Mouse (Mus musculus) hindbrain, embryonic 13.5 days (tissue): ENCODE data around the gene Ier2. TPM values are rescaled to one million over a fixed set of nuclear protein-coding genes. Genes with fewer than 3 reads are reported as not detected.

Source experiments
- ATAC-seq: fragments of 200-750 bp; cut with Nextera tagmentation; 2 replicates; pipeline ENCODE4 v1.8.0; 2017; ENCODE audit warnings: moderate TSS enrichment; ENCODE audit not compliant: low FRiP score
- H3K27ac ChIP-seq: fragments of 300-500 bp; sonication (generic); 2 replicates; pipeline ENCODE4 v1.5.1; 2015; ENCODE audit warnings: inconsistent platforms, mild to moderate bottlenecking, moderate library complexity
- H3K27me3 ChIP-seq: fragments of 300-500 bp; sonication (generic); 2 replicates; pipeline ENCODE4 v1.6.1; 2015; ENCODE audit warnings: mild to moderate bottlenecking, inconsistent platforms
- H3K36me3 ChIP-seq: fragments of 300-500 bp; sonication (generic); 2 replicates; pipeline ENCODE4 v1.6.1; 2015; ENCODE audit warnings: mild to moderate bottlenecking, inconsistent platforms
- H3K4me1 ChIP-seq: fragments of 300-500 bp; sonication (generic); replicated peaks from 2 replicates; pipeline ENCODE4 v1.6.1; 2015; ENCODE audit warnings: inconsistent platforms
- H3K4me2 ChIP-seq: fragments of 300-500 bp; sonication (generic); 2 replicates; pipeline ENCODE4 v1.6.1; 2015; ENCODE audit warnings: inconsistent platforms, mild to moderate bottlenecking, moderate library complexity
- H3K4me3 ChIP-seq: fragments of 300-500 bp; sonication (generic); 2 replicates; pipeline ENCODE4 v1.5.1; 2015; ENCODE audit warnings: mild to moderate bottlenecking, inconsistent platforms
- H3K9ac ChIP-seq: fragments of 300-500 bp; sonication (generic); 2 replicates; pipeline ENCODE4 v1.6.1; 2015; ENCODE audit warnings: mild to moderate bottlenecking, inconsistent platforms
- H3K9me3 ChIP-seq: fragments of 300-500 bp; sonication (generic); 2 replicates; pipeline ENCODE4 v1.6.1; 2016; ENCODE audit warnings: inconsistent platforms
- WGBS: fragments of 180-500 bp; shearing (Covaris S2); methylation state at CpG from one replicate; pipeline ENCODE4 v1.1.7; 2015; 5-methylcytosine and 5-hydroxymethylcytosine counted together
- polyA plus RNA-seq: library from polyadenylated mRNA; unstranded; fragments of >200 nt; fragmentation: Nextera tagmentation; extraction: Ambion mirVana; gene quantifications from 2 replicates; pipeline ENCODE4 v1.2.1, GENCODE M21; 2015

Gene Ier2
- polyA plus RNA-seq, 1 experiment from 2014 or later: 32.2 TPM

GRCm38 (mm10) chr8:84668081-84668480 lies 5.4 kb upstream of the Ier2 start:
- no peak overlapping the region for H3K9ac ChIP-seq
- peaks cover 23% of the 10 kb centered on the region for H3K4me1 ChIP-seq
- H3K27ac ChIP-seq: no peak overlapping the region
- WGBS: 90% methylated on average over 1 of the region's 1 CpGs
- H3K4me2 ChIP-seq: no peak overlapping the region
- H3K9me3 ChIP-seq: no peaks in the 10 kb centered on the region
- ATAC-seq: no peak
- peaks cover 43% of the 10 kb centered on the region for H3K36me3 ChIP-seq
- no peak overlapping the region for H3K4me3 ChIP-seq
- H3K27me3 ChIP-seq: no peaks in the 10 kb centered on the region

- H3K27ac ChIP-seq: peak overlapping the region; percentile 88
- H3K4me2 ChIP-seq: peak overlapping the region; percentile 90
- WGBS: 3% methylated on average over 14 of the region's 14 CpGs
- no peaks in the 10 kb centered on the region for H3K27me3 ChIP-seq
- H3K4me3 ChIP-seq: peak overlapping the region; percentile 69
- no peak; the same call in 1 of the 2 replicates for ATAC-seq
- H3K9me3 ChIP-seq: no peaks in the 10 kb centered on the region
- H3K36me3 ChIP-seq: peaks cover 18% of the 10 kb centered on the region
- peak overlapping the region; percentile 81 for H3K9ac ChIP-seq
- H3K4me1 ChIP-seq: peaks cover 43% of the 10 kb centered on the region
Observed at GRCm38 (mm10) chr8:84665385-84665893, 2.8 kb upstream of the Ier2 start.

- peak; percentile 57 for ATAC-seq
- Histone ChIP-seq H3K9me3 (no peaks in the 10 kb centered on the region), H3K27me3 (no peaks in the 10 kb centered on the region), H3K4me2 (peak overlapping the region; percentile 90), H3K27ac (peak overlapping the region; percentile 88), H3K36me3 (peaks cover 14% of the 10 kb centered on the region), H3K9ac (peak overlapping the region; percentile 81), H3K4me3 (peak overlapping the region; percentile 69), H3K4me1 (peaks cover 50% of the 10 kb centered on the region)
- WGBS: under 1% methylated on average over 29 of the region's 29 CpGs
Observed at GRCm38 (mm10) chr8:84664566-84665384, 2.1 kb upstream of the Ier2 start.

- 4% methylated on average over 43 of the region's 43 CpGs for WGBS
- H3K4me2 ChIP-seq: peak overlapping the region; percentile 90
- H3K9ac ChIP-seq: peak overlapping the region; percentile 81
- ATAC-seq: peak; percentile 83
- H3K4me1 ChIP-seq: peaks cover 57% of the 10 kb centered on the region
- peak overlapping the region; percentile 69 for H3K4me3 ChIP-seq
- H3K9me3 ChIP-seq: no peaks in the 10 kb centered on the region
- H3K36me3 ChIP-seq: peaks cover 7% of the 10 kb centered on the region
- peak overlapping the region; percentile 88 for H3K27ac ChIP-seq
- H3K27me3 ChIP-seq: no peaks in the 10 kb centered on the region
Observed at GRCm38 (mm10) chr8:84663483-84664327, 1.1 kb upstream of the Ier2 start.

- Histone ChIP-seq H3K36me3 (no peaks in the 10 kb centered on the region), H3K4me2 (peak overlapping the region; percentile 90), H3K27me3 (0 out of 2 replicates have a peak, but pooled peaks cover under 1% of the 10 kb centered on the region), H3K27ac (peak overlapping the region; percentile 88), H3K4me3 (peak overlapping the region; percentile 69), H3K4me1 (peaks cover 58% of the 10 kb centered on the region), H3K9me3 (no peaks in the 10 kb centered on the region), H3K9ac (peak overlapping the region; percentile 83)
- peak; percentile 13 for ATAC-seq
- whole genome bisulfite sequencing: under 1% methylated on average over 61 of the region's 61 CpGs
Observed at GRCm38 (mm10) chr8:84661961-84662571, 586 bp downstream of the Ier2 start.

GRCm38 (mm10) chr8:84661458-84661871 lies 1.2 kb downstream of the Ier2 start:
- Histone ChIP-seq H3K27ac (peak overlapping the region; percentile 88), H3K27me3 (peaks cover 3% of the 10 kb centered on the region; the same call in 1 of the 2 replicates), H3K4me1 (peaks cover 59% of the 10 kb centered on the region), H3K4me3 (peak overlapping the region; percentile 69), H3K9ac (peak overlapping the region; percentile 83), H3K36me3 (no peaks in the 10 kb centered on the region), H3K4me2 (peak overlapping the region; percentile 90), H3K9me3 (no peaks in the 10 kb centered on the region)
- WGBS: under 1% methylated on average over 24 of the region's 24 CpGs
- ATAC-seq: no peak

- peak overlapping the region; percentile 88 for H3K27ac ChIP-seq
- no peak for ATAC-seq
- peaks cover 3% of the 10 kb centered on the region; the same call in 1 of the 2 replicates for H3K27me3 ChIP-seq
- no peaks in the 10 kb centered on the region for H3K9me3 ChIP-seq
- peak overlapping the region; percentile 69 for H3K4me3 ChIP-seq
- WGBS: 1% methylated on average over 20 of the region's 20 CpGs
- peaks cover 59% of the 10 kb centered on the region for H3K4me1 ChIP-seq
- peak overlapping the region; percentile 90 for H3K4me2 ChIP-seq
- H3K9ac ChIP-seq: peak overlapping the region; percentile 83
- no peaks in the 10 kb centered on the region for H3K36me3 ChIP-seq
Observed at GRCm38 (mm10) chr8:84660819-84661457, 1.7 kb downstream of the Ier2 start.

GRCm38 (mm10) chr8:84659936-84660818 lies 2.5 kb downstream of the Ier2 start:
- Histone ChIP-seq H3K36me3 (no peaks in the 10 kb centered on the region), H3K27me3 (peaks cover 3% of the 10 kb centered on the region; the same call in 1 of the 2 replicates), H3K27ac (peak overlapping the region; percentile 88), H3K9ac (peak overlapping the region; percentile 83), H3K4me1 (peaks cover 59% of the 10 kb centered on the region), H3K4me2 (peak overlapping the region; percentile 90), H3K4me3 (peak overlapping the region; percentile 69), H3K9me3 (no peaks in the 10 kb centered on the region)
- WGBS: 3% methylated on average over 33 of the region's 33 CpGs
- ATAC-seq: no peak

GRCm38 (mm10) chr8:84658951-84659350 lies 3.7 kb downstream of the Ier2 start:
- no peak overlapping the region for H3K4me3 ChIP-seq
- no peak overlapping the region; the same call in 1 of the 2 replicates for H3K9ac ChIP-seq
- no peak for ATAC-seq
- no peak overlapping the region for H3K27ac ChIP-seq
- H3K4me2 ChIP-seq: no peak overlapping the region
- H3K4me1 ChIP-seq: peaks cover 63% of the 10 kb centered on the region
- 83% methylated on average over 1 of the region's 1 CpGs for WGBS
- H3K36me3 ChIP-seq: no peaks in the 10 kb centered on the region
- peaks cover 3% of the 10 kb centered on the region; the same call in 1 of the 2 replicates for H3K27me3 ChIP-seq
- H3K9me3 ChIP-seq: no peaks in the 10 kb centered on the region

- H3K4me1 ChIP-seq: peaks cover 55% of the 10 kb centered on the region
- H3K27me3 ChIP-seq: peaks cover 3% of the 10 kb centered on the region; the same call in 1 of the 2 replicates
- no peak for ATAC-seq
- H3K4me3 ChIP-seq: no peak overlapping the region
- no peak overlapping the region for H3K9ac ChIP-seq
- no peak overlapping the region for H3K27ac ChIP-seq
- 54% methylated on average over 4 of the region's 4 CpGs for WGBS
- no peak overlapping the region for H3K4me2 ChIP-seq
- no peaks in the 10 kb centered on the region for H3K36me3 ChIP-seq
- no peaks in the 10 kb centered on the region for H3K9me3 ChIP-seq
Observed at GRCm38 (mm10) chr8:84657680-84658079, 5.0 kb downstream of the Ier2 start.
